Mouse (Mus musculus) erythroblast, embryonic 14.5 days (primary cell): ENCODE data around the gene Pdhx.

Experiments
- GATA1 ChIP-seq: IDR thresholded peaks from 2 replicates; pipeline ENCODE4 v1.6.1; 2012; ENCODE audit warnings: low read length, inconsistent platforms, mixed read lengths
- TAL1 ChIP-seq: IDR thresholded peaks from 3 replicates; pipeline ENCODE4 v1.6.1; 2012; ENCODE audit warnings: low read length, inconsistent platforms, mixed read lengths

DNA sequence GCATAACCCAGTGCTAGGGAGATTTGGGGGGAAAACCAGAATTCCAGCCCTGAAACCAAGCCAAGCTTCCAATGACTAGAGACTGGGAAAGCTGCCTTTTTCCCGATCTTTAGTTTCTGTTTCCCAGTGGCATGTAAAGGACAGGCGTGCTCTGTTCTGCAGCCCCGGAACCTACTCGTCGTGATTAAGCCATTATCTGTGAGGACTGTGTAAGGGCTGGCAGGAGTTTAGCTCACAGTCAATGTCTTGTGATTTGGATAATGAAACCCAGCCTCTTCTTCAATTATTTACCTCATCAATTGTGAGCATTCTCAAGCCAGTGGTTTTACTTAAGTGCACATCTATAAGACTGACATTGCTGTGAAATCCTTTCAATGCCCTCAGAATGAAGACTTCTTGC is 43.9 kb upstream of the Pdhx start:
- TF ChIP-seq GATA1: no peak
- TF ChIP-seq TAL1: no peak
